Mouse (Mus musculus) CH12.LX (cell line): ENCODE data around the gene Ugt1a6a. TPM values are rescaled to one million over a fixed set of nuclear protein-coding genes. Genes with fewer than 3 reads are reported as not detected.

Source experiments
- DNase-seq: peaks from one replicate; pipeline ENCODE4 v3.0.0-alpha.2; 2013; ENCODE audit errors: extremely low read depth
- H3K27ac ChIP-seq: 2 replicates; pipeline ENCODE4 v1.5.1; 2012; ENCODE audit warnings: low read depth, mild to moderate bottlenecking, control low read depth, moderate library complexity; ENCODE audit not compliant: insufficient read depth
- H3K27me3 ChIP-seq: replicated peaks from 2 replicates; pipeline ENCODE3; 2012; ENCODE audit warnings: inconsistent platforms
- H3K36me3 ChIP-seq, 2 experiments: replicated peaks in 1 of 2; 2 replicates each; pipeline versions ENCODE3 to v1.6.1; 2012; ENCODE audit warnings: inconsistent platforms in 1 of 2, low read length in 1 of 2, mild to moderate bottlenecking in 1 of 2, mixed read lengths in 1 of 2, moderate library complexity in 1 of 2; ENCODE audit not compliant: control insufficient read depth in 1 of 2, insufficient read depth in 1 of 2
- H3K4me1 ChIP-seq, 2 experiments: 2 replicates each; pipeline ENCODE4 v1.6.1; 2012; ENCODE audit warnings: inconsistent platforms in 1 of 2, moderate library complexity in 1 of 2; ENCODE audit not compliant: insufficient read depth in 2 of 2, control insufficient read depth in 1 of 2
- H3K4me2 ChIP-seq: 2 replicates; pipeline ENCODE4 v1.6.1; 2012; ENCODE audit warnings: low read depth, mild to moderate bottlenecking, control low read depth; ENCODE audit not compliant: poor library complexity, insufficient read depth, severe bottlenecking
- H3K4me3 ChIP-seq, 3 experiments: fragments of 150-350 bp in 1 of 3; sonication (generic) in 1 of 3; replicated peaks in 1 of 3; 2 replicates each; pipeline versions ENCODE3 to v1.5.1; 2011 to 2012; ENCODE audit warnings: low read depth in 2 of 3, low read length in 2 of 3, mild to moderate bottlenecking in 2 of 3, moderate library complexity in 2 of 3, control low read depth in 1 of 3, improper control_type of control experiment in 1 of 3, inconsistent platforms in 1 of 3, mixed read lengths in 1 of 3; ENCODE audit not compliant: poor library complexity in 1 of 3
- H3K79me2 ChIP-seq: replicated peaks from 2 replicates; pipeline ENCODE4 v1.6.1; 2012; ENCODE audit warnings: mild to moderate bottlenecking, moderate library complexity; ENCODE audit not compliant: control insufficient read depth, poor library complexity, insufficient read depth, severe bottlenecking; ENCODE audit errors: extremely low read depth
- H3K9ac ChIP-seq: 2 replicates; pipeline ENCODE4 v1.6.1; 2012; ENCODE audit warnings: low read depth, mild to moderate bottlenecking, control low read depth, moderate library complexity; ENCODE audit not compliant: insufficient read depth
- H3K9me3 ChIP-seq: replicated peaks from 2 replicates; pipeline ENCODE3; 2012; ENCODE audit warnings: low read length, inconsistent platforms, mixed read lengths
- BHLHE40 ChIP-seq: IDR thresholded peaks from 2 replicates; pipeline ENCODE4 v1.6.1; 2011; ENCODE audit warnings: mild to moderate bottlenecking, low read depth, low read length, improper control_type of control experiment
- CHD1 ChIP-seq: IDR thresholded peaks from 2 replicates; pipeline ENCODE4 v1.6.1; 2012; ENCODE audit warnings: low read depth, low read length, improper control_type of control experiment, inconsistent platforms
- CHD2 ChIP-seq: IDR thresholded peaks from 2 replicates; pipeline ENCODE4 v1.6.1; 2011; ENCODE audit warnings: low read length, improper control_type of control experiment
- ELF1 ChIP-seq: IDR thresholded peaks from 2 replicates; pipeline ENCODE4 v1.6.1; 2014; ENCODE audit warnings: low read depth, mild to moderate bottlenecking, inconsistent platforms, low read length, improper control_type of control experiment
- GABPA ChIP-seq: IDR thresholded peaks from 2 replicates; pipeline ENCODE4 v1.6.1; 2012; ENCODE audit warnings: low read depth, low read length, improper control_type of control experiment, inconsistent platforms; ENCODE audit not compliant: insufficient replicate concordance
- HCFC1 ChIP-seq: IDR thresholded peaks from 2 replicates; pipeline ENCODE4 v1.6.1; 2012; ENCODE audit warnings: low read depth, mild to moderate bottlenecking, inconsistent platforms, low read length, improper control_type of control experiment
- IRF4 ChIP-seq: IDR thresholded peaks from 2 replicates; pipeline ENCODE4 v1.6.1; 2014; ENCODE audit warnings: low read depth, mild to moderate bottlenecking, inconsistent platforms, low read length, improper control_type of control experiment
- JUN ChIP-seq: IDR thresholded peaks from 2 replicates; pipeline ENCODE4 v1.6.1; 2011; ENCODE audit warnings: low read depth, mild to moderate bottlenecking, low read length, improper control_type of control experiment, moderate library complexity; ENCODE audit not compliant: insufficient read depth
- JUND ChIP-seq: conservative IDR thresholded peaks from 2 replicates; pipeline ENCODE4 v1.6.1; 2011; ENCODE audit warnings: low read depth, low read length, improper control_type of control experiment
- KAT2A ChIP-seq: IDR thresholded peaks from 2 replicates; pipeline ENCODE4 v1.6.1; 2012; ENCODE audit warnings: low read length, improper control_type of control experiment, inconsistent platforms; ENCODE audit not compliant: insufficient replicate concordance
- MAFK ChIP-seq: IDR thresholded peaks from 2 replicates; pipeline ENCODE4 v1.6.1; 2011; ENCODE audit warnings: low read length, improper control_type of control experiment; ENCODE audit not compliant: insufficient replicate concordance
- MAX ChIP-seq: IDR thresholded peaks from 2 replicates; pipeline ENCODE4 v1.6.1; 2011; ENCODE audit warnings: low read length, improper control_type of control experiment
- MAZ ChIP-seq: IDR thresholded peaks from 2 replicates; pipeline ENCODE4 v1.6.1; 2012; ENCODE audit warnings: low read depth, mild to moderate bottlenecking, inconsistent platforms, low read length, improper control_type of control experiment, moderate library complexity
- MYC ChIP-seq: IDR thresholded peaks from 2 replicates; pipeline ENCODE4 v1.6.1; 2011; ENCODE audit warnings: low read depth, mild to moderate bottlenecking, improper control_type of control experiment, low read length
- NRF1 ChIP-seq: IDR thresholded peaks from 2 replicates; pipeline ENCODE4 v1.6.1; 2014; ENCODE audit warnings: low read depth, mild to moderate bottlenecking, inconsistent platforms, low read length, improper control_type of control experiment, moderate library complexity
- PAX5 ChIP-seq: IDR thresholded peaks from 2 replicates; pipeline ENCODE4 v1.6.1; 2012; ENCODE audit warnings: low read length, inconsistent platforms, mixed read lengths
- POLR2A ChIP-seq: IDR thresholded peaks from 2 replicates; pipeline ENCODE4 v1.6.1; 2011; ENCODE audit warnings: low read depth, mild to moderate bottlenecking, improper control_type of control experiment, low read length
- POLR2AphosphoS2 ChIP-seq: IDR thresholded peaks from 2 replicates; pipeline ENCODE4 v1.6.1; 2011; ENCODE audit warnings: low read depth, low read length, improper control_type of control experiment
- RAD21 ChIP-seq: IDR thresholded peaks from 2 replicates; pipeline ENCODE4 v1.6.1; 2011; ENCODE audit warnings: low read depth, mild to moderate bottlenecking, low read length, improper control_type of control experiment, moderate library complexity
- RCOR1 ChIP-seq: conservative IDR thresholded peaks from 2 replicates; pipeline ENCODE4 v1.6.1; 2012; ENCODE audit warnings: low read depth, mild to moderate bottlenecking, inconsistent platforms, low read length, improper control_type of control experiment
- SIN3A ChIP-seq: IDR thresholded peaks from 2 replicates; pipeline ENCODE4 v1.6.1; 2012; ENCODE audit warnings: low read length, improper control_type of control experiment, inconsistent platforms
- SMC3 ChIP-seq: IDR thresholded peaks from 2 replicates; pipeline ENCODE4 v1.6.1; 2011; ENCODE audit warnings: low read depth, low read length, improper control_type of control experiment
- TBP ChIP-seq: conservative IDR thresholded peaks from 2 replicates; pipeline ENCODE4 v1.6.1; 2011; ENCODE audit warnings: low read depth, low read length, improper control_type of control experiment
- UBTF ChIP-seq: IDR thresholded peaks from 2 replicates; pipeline ENCODE4 v1.6.1; 2012; ENCODE audit warnings: low read depth, mild to moderate bottlenecking, inconsistent platforms, low read length, improper control_type of control experiment, moderate library complexity
- USF1 ChIP-seq: IDR thresholded peaks from 2 replicates; pipeline ENCODE4 v1.6.1; 2014; ENCODE audit warnings: low read depth, mild to moderate bottlenecking, inconsistent platforms, low read length, improper control_type of control experiment
- USF2 ChIP-seq: conservative IDR thresholded peaks from 2 replicates; pipeline ENCODE4 v1.6.1; 2011; ENCODE audit warnings: low read depth, low read length, improper control_type of control experiment
- ZMIZ1 ChIP-seq: IDR thresholded peaks from 2 replicates; pipeline ENCODE4 v1.6.1; 2012; ENCODE audit warnings: low read depth, mild to moderate bottlenecking, inconsistent platforms, low read length, improper control_type of control experiment
- ZNF384 ChIP-seq: IDR thresholded peaks from 2 replicates; pipeline ENCODE4 v1.6.1; 2012; ENCODE audit warnings: low read depth, low read length, improper control_type of control experiment, inconsistent platforms
- dilution Hi-C: fragments of 300-500 bp; cut with MboI; formaldehyde crosslinking; loops from 2 replicates; pipeline ENCODE4 v1.14.3; 2020; ENCODE audit warnings: low sequenced_read_pairs; ENCODE audit not compliant: extremely low pct_unique_long_range_greater_than_20kb, extremely low pct_ligation_motif_present
- in situ Hi-C: fragments of 300-500 bp; cut with MboI; formaldehyde crosslinking; loops from 3 replicates; pipeline ENCODE4 v1.14.3; 2019; ENCODE audit warnings: low sequenced_read_pairs, low pct_ligation_motif_present, low pct_unique_long_range_greater_than_20kb, mixed read lengths
- polyA plus RNA-seq: library from polyadenylated mRNA; unstranded; fragments of >175 nt; gene quantifications from 2 replicates; pipeline ENCODE4 v1.2.1, GENCODE M21; 2012; ENCODE audit warnings: low read depth; ENCODE audit not compliant: insufficient read length
- total RNA-seq, 2 experiments: library from RNA; depleted of rRNA; stranded (reverse); fragments of 300-350 nt in 1 of 2; fragments of >200 nt in 1 of 2; gene quantifications; 2 replicates each; pipeline ENCODE4 v1.2.3; 2012 to 2014

Ugt1a6a gene
- total and polyA plus RNA-seq, 3 experiments = 0.19 to 0.43 (median 0.30) TPM

DNA sequence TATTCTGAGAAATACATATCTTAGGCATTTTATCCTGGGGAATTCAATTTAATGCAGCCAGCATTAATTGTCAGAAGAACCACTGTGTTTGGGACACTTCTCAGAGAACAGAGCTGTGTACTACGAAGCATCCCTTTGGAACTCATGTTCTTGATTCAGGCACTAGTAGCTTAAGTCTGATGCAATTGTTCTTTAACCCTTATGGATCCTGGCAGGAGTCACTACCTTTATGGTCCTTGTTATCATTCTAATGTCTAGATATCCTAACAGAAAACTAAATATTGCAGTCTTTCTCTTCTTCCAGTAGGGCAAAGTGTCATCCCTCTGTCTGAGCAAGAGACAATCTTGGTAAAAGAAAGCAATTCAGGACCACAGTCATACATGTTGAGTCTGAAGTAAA, 78.5 kb downstream of the Ugt1a6a start:
- no peak for DNase-seq
- no peak overlapping the region for H3K4me2 ChIP-seq
- TF ChIP-seq JUND (no peak), ZNF384 (no peak), RCOR1 (no peak), PAX5 (no peak), CHD1 (no peak), CHD2 (no peak), SIN3A (no peak), TBP (no peak), MAX (no peak), USF1 (no peak), MYC (no peak), HCFC1 (no peak), SMC3 (no peak), POLR2A (no peak), ELF1 (no peak), NRF1 (no peak), RAD21 (no peak), USF2 (no peak)

DNA sequence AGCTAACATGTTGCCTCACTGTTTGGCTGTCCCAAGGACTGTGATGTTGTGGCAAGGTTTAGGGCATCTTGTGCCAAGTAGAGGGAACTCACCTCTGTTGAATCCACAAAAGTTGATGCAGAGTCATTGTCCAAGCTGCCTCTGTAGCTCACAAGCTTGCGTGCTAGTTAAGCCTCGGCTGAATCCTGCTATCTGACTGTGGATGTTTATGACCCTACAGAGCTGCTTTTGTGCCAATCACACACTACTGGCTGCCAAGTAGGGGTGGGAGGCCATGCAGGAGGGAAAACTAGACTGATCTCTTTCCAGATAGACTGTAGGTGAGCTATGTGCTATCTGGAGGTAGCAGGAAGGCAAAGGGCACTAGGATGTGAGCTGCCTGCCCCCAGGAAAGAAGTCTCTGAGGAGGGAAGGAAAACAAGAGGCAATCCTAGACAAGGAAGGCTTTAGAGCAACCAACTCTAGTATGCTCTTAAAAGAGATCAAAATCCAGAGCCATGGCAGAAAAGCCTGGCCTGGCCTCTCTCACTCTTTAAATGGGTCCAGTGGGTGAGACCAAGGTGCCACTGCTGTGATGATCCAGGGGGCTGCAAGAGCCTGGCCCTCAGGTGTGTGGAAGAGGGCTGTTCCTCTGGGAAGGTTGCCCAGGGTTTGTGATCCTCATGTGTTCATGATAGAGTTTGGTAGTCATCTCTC, 79.3 kb downstream of the Ugt1a6a start:
- H3K27me3 ChIP-seq = no peaks in the 10 kb centered on the region
- no peak overlapping the region for H3K27ac ChIP-seq
- H3K79me2 ChIP-seq = no peaks in the 10 kb centered on the region
- no peak overlapping the region for H3K9ac ChIP-seq
- no peak overlapping the region for H3K4me3 ChIP-seq
- dilution Hi-C loops = no loop called here
- TF ChIP-seq ZMIZ1 (no peak), BHLHE40 (no peak), JUN (no peak), POLR2AphosphoS2 (no peak), USF2 (no peak), ELF1 (no peak), IRF4 (no peak), GABPA (no peak), CHD2 (no peak), USF1 (no peak), NRF1 (0 out of 2 replicates have a peak, but pooled peaks have one; percentile 6), RAD21 (no peak), MAZ (no peak), KAT2A (0 out of 2 replicates have a peak, but pooled peaks have one; percentile 6), MAFK (no peak), UBTF (no peak)
- no peaks in the 10 kb centered on the region for H3K4me1 ChIP-seq
- H3K36me3 ChIP-seq = no peaks in the 10 kb centered on the region
- in situ Hi-C loops = no loop called here
- peaks cover 67% of the 10 kb centered on the region for H3K9me3 ChIP-seq
- H3K4me2 ChIP-seq = no peak overlapping the region
- no peak for DNase-seq

More for the DNA sequence above, 78.5 kb downstream of the Ugt1a6a start:
- H3K9ac ChIP-seq = no peak overlapping the region
- H3K27ac ChIP-seq = no peak overlapping the region
- H3K27me3 ChIP-seq = no peaks in the 10 kb centered on the region
- in situ Hi-C loops (no loop called here), dilution Hi-C loops (no loop called here)
- no peak overlapping the region for H3K4me3 ChIP-seq
- H3K9me3 ChIP-seq = peaks cover 61% of the 10 kb centered on the region
- no peaks in the 10 kb centered on the region for H3K36me3 ChIP-seq
- no peaks in the 10 kb centered on the region for H3K79me2 ChIP-seq
- no peaks in the 10 kb centered on the region for H3K4me1 ChIP-seq
